Mouse (Mus musculus): Measurements from ENCODE around the gene Cdc42ep3.

Gene Cdc42ep3

DNA sequence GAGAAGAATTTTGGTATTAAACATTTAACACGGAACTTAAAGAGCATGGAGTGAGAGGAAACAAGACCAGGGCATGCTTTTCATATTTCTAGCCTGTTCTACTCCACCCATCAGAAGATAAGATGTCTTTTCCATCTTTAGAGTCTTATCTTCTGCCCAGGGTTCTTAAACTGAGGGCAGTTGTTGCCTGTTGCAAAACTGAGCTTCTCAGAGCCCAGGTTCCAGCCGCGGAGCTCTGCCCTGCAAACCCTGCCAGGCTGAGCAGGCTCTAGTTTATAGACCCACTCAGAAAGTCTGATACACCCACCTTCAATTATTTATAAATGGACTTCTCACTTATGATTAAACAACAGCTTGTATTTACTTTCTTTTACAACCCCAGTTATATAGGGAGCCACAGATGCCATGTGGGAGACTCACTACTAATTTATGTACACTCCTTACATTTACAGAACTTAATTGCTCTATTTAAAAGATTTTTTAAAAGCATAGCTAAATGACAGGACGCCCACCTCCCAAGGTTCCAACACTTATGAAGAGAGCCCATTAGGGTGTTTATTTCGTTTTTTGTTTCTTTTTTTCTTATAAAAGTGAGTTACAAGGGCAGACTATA lies 11.5 kb downstream of the Cdc42ep3 start:
- no peak for DNase-seq

DNA sequence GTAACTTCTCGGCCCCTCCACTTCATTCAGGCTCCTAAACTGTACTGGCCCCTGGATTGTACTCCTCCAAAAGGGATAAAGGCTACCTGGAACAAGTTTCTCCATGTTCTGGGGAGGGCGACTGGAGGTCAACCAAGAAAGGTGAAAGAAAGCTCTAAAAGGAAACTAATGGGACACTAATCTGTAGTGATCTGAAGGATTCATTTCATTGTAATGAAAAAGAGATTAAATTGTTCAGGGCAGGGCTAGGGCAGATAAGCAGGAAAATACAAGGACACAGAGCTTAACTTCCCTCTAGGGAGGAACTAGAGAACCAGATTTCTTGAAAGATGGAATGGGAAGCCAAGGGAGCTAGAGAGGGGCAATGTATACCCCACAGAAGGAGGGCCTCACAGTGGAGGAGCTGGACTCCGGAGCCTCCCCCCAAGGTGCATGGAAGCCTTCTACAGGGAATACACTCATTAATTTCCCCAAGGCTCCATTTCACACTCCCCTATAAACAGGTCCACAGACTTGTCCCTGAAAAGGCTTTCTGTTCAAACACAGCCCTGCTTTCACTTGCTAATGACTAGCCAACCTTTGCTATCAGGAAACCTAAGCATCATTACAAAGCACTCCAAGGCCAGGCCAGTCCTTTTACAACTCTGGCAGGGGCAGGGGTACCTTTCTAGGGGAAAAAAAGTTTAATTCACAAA lies 12.1 kb downstream of the Cdc42ep3 start:
- DNase-seq = no peak

DNA sequence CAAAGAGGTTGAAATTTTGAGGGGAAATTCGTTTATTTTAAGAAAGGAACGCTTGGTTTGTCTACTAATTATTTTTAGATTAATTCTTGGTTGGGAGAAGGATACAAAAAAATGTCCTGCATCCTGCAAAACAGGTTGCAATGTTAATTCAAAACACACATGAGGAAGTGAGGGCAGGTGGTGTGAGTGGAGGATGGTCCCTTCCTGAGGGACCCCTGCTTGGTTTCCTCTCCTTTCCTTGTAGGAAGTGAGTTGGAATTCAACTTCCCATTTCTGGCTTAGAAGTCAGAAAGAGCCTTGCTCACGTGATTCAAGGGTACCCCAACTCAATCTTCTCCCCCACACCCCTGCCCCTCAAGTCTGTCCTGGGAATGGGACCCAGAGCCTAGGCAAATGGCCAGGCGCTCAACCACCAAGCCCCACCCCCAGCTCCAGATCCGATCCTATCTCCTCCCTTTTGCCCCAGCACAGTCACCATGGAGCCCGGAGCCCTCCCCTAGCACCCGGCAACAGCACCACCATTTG lies 12.9 kb downstream of the Cdc42ep3 start:
- DNase-seq = no peak

DNA sequence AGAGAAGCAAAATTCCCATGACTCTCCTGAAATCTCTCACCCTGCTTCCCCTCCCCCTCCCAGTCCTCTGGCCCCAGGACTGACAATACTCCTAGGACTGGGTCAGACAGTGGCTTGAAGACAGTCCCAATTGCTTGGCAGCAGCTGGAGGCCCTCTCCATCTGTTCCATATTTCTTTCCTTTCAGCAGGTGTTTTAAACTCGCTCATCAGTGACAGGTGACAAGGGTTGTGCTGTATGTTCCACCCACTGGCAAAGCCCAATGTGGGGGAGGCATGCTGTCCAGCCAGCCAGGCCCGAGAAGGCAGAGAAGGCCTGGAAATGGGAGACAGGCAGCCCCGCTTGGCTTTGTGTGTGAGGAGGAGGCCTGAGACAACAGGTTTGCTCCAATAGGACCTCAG lies 17.4 kb downstream of the Cdc42ep3 start:
- no peak for DNase-seq

DNA sequence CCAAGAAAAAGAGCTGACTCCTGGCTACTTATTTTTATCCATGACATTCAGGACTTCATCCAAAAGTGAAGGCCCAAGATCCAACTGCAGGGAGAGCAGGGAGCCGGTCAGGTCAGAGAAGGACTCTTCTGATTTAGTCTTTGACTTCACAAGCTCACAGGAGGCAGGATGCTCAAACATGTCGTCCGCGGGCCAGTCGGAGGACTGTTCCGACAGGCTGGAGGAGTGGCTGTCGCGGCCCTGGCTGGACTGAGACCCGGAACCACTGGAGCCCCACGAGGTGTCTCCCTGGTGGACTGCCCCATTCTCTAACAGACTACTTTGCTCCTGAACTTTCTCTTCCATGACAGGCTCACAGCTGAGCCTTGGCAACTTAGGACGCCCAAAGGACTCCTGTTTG lies 20.2 kb downstream of the Cdc42ep3 start:
- no peak for DNase-seq

DNA sequence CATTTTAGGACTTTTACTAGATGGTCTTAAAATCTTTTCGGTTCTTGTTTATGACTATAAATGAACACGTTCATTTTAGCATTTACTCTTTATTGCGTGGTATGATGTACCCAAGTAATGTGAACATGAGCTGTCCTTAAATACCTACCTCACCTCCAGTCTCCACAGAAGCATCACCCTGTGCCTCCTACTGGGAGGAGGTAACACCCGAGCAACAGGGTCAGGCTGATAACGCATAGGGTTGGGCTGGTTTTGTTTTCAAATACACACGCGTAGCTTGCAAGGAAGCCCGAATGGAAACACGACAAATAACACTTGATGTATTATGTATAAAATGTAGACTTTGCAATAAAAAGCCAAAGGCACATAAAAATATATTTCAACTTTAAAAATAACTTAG lies 21.2 kb downstream of the Cdc42ep3 start:
- no peak for DNase-seq

DNA sequence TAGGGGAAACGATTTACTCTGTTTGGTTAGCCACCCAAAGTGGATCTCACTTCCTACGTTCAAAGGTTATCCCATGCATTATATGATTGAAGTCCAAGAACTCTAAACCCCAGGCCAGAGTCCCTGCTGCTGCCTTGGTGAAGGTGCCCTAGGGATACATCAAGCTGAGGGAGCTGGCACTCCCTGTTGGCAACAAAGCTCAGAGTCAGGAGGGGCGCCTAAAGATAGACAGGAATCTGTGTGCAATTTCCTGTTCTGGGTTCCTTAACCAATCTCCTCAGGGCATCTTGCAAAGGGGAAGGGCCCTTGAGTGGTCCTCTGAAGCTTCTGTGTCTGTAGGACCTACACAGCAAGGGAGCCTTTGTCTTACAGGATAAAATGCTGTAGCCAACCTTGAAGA lies 22.0 kb downstream of the Cdc42ep3 start:
- DNase-seq = no peak

DNA sequence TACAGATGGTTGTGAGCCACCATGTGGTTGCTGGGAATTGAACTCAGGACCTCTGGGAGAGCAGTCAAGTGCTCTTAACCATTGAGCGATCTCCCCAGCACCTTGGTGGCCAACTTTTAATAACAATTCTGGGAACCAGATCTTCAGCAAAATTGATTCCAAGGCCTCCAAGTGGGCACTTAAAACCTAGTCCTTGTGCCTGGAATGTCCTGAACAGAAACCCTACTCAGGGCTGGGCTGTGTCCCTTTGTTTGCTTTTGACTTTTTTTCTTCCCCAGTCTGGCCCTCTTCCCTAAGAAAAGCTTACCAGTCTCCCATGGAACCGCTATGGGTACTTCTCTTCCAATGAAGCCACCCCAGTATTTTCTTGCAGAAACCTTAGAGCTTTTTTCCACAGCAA lies 24.5 kb downstream of the Cdc42ep3 start:
- no peak for DNase-seq

DNA sequence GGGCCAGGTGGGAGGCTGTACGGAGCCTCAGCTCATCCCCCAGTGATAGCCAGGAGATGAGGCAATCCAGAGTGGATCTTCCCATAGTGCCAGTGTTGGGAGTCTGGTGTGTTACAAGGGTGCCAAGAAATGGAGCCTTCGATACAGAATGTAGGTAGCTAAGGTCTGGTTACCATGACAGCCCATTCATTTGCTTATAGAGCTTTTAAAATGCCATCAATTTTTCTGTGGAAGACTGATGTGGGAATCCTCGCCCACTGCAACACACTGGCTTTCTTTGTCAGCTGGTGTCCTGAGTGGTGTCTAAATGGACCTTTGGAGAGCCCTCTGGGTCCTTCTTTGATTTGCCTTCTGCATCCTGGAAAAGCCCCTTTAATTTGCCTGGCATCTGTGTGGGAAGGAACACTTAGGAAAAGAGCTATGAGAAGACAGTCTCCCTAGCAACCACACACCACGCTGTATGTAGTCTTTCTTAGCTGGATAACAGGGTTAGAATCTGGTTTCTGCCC lies 28.0 kb downstream of the Cdc42ep3 start:
- no peak for DNase-seq

DNA sequence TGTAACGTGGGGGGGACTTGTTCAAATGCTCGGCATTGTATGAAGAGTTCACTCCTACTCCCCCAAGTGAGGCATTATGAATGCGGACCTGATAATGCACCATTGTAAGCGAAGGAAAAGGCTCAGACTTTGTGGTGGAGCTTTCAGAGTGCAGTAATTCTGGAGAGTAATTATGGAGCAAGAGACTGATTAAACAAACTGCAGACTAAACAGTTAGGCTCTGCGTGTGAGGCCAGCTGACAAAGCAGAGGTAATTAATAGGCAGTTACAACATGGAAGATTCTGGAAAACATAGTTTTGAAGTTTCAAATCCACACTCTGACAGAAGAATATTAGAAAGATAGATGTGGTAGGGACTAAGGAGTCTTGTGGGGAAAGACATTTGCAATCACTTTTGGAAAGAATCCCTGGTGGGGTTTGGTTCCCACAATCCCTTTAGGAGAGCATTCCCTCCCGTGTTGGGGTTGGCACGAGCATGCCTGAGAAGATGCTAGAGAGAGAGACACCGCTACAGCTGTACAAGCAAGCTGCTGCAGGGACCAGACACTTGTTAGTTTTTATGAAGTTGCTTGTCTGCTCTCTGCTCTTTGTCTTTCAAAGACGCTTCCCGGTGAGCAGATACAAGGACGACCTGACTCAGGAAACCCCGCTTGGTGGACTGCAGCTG lies 37.7 kb downstream of the Cdc42ep3 start:
- no peak for DNase-seq

DNA sequence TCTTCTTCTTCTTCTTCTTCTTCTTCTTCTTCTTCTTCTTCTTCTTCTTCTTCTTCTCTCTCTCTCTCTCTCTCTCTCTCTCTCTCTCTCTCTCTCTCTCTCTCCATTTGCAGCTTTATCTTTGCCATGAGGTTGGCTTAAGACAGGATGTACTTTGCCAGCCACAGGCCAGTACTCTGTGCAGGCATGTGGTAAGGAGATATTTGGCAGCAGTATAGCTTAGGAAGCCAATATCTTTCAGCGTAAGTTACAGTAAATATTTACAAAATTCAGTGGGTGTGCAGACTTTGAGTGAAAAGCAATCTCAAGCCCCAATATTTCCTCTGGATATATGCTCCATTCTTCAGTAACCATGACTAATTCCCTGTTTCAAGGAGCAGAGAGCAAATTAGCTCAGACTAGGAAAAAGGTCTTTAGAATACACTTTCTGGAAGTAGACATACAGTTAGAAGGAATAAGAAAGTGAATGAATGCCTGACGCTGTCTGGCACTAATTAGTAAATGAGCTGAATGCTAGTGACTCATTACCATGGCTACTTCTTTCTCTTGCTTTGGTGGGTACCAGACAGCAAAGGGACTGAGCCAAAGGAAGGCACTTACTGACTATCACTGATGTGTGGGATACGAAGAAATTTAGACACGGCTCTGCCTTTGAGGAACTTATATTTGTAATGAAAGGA lies 39.3 kb downstream of the Cdc42ep3 start:
- no peak for DNase-seq

DNA sequence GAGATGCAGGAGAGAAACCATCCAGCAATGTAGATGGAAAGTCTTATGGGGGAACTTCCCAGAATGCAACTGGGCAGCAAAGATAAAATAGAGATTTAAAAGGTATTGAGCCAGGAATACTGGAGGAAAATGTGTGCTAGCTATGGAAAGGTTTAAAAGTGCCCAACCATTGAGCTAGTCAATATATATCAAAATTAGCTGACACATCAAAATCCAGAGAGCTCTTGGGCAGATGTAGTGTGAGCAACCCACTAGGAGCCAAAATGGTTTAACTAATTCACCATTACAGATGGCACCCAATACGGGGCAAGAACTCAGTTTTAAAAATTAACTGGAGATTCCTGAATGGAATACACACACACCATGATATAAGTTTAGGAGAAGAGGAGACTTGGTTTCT lies 44.4 kb downstream of the Cdc42ep3 start:
- no peak for DNase-seq

DNA sequence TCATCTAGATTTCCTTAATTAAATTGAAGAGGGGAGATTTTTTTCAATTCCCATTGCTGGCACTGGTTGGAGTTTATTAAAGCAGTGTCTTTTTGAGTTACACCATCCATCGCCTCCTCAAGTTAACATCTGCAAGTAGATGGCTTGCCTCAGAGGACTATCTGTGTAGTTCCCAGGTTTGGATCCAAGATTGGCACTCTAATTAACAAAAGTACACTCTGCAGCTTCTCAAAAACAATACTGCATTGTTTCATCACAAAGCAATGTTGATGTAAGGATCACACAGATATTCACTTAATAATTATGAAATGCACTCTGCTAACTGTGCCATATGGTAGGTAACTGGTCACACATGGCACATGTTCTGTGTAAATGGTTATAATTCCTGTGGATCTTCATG lies 45.4 kb downstream of the Cdc42ep3 start:
- no peak for DNase-seq

DNA sequence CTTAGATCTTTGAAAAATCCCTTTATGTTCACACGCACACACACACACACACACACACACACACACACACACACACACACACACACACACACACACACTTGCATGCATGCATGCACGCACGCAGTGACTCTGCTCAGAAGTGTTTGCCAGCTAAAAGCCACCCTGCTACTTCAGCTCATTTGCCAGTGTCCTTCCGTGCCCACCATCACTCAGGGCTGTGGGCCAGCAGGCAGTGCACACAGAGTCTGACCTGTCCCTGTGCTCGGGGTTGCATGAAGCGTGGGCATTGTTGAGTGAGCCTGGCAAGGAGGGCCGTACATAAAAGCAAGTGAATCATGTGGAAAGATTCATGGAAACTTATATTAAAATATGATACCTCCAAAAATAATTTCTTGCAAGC lies 49.2 kb downstream of the Cdc42ep3 start:
- no peak for DNase-seq

DNA sequence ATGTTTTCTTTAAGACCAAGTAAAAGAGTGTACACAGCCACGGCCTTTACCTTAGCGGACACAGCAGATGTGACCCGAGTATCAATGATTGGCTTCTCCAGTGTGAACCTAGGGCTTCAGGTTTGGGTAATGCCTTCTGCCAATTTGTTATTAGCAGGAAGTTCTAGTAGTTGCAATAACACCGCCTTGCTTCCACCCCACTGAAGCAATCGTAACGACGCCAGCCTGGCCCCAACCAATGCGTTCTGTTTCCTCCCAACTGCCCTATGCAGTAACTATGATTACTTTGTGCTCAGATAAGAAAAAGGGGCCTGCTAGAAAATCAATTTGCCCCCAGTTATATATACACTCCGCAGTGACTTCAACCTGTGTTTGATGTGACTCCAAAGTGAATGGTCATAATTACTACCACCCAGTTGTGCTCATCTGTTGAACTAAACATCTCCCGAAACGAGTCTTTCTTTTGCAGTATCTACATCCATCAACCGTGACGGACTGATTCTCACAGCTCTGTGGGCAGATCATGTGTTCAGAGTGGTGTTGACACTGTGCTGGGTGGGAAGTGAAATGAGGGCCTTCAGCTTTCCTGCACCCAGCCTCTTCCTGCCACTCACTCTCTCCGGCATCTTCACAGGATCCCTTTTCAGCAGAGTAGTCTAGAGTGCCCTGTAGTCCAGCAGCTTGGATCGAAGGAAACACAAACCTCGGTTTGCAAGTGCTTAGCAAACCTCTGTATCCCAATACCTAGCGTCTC lies 51.0 kb downstream of the Cdc42ep3 start:
- no peak for DNase-seq

DNA sequence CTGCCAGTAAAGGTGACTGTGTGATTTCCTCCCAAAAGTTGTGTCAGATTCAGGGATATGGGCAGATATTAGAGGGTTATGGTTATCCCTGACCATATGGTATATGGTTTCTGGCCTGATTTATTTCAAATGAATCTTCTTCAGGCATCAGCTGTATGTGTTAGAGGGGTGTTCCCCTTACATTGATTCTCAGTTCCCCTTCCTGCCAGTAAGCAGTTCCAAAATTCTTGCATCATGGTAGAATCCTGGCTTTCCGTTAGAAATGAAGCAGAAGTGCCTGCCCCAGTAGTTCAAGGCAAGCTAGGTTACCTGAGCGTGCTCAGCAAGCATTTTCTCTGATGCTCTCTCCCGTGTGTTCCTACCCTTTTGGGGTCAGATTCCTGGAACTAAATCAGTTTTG lies 51.7 kb downstream of the Cdc42ep3 start:
- DNase-seq = no peak

DNA sequence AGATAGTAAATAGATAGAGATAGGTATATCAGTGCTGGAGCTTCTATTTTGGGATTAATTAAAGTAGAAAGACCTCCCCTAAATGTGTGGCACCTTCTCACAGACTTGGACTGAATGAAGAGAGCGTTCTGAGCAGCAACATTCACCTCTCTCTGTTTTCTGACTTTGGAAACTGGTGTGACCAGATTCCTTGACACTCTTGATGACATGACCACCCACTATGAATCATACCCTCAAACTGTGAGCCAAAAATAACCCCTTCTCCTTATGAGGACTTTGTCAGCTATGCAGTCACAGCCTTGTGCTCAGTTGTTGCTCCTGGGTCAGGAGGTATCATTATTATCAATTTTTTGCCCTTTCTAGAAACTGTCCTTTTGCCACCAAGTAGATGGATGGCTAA lies 55.0 kb downstream of the Cdc42ep3 start:
- DNase-seq = no peak

DNA sequence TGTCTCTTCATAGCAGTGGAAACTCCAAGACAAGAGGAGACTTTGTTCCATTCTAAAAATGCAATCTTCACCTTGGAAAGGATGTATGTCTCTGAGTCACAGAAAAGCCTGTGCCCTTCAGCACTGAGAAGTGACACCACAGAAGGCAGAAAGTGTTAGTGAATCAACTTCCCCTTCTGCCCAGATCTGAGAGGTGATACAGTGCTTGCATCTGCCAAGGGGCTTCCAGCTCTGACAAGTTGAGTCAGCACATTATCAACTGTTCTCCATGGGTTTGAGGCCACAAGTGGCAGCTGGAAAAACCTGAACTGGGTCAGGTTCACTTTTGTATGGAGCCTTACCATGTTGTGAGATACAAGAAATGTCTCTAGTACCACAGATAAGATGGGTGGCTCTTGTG lies 55.9 kb downstream of the Cdc42ep3 start:
- DNase-seq = no peak

DNA sequence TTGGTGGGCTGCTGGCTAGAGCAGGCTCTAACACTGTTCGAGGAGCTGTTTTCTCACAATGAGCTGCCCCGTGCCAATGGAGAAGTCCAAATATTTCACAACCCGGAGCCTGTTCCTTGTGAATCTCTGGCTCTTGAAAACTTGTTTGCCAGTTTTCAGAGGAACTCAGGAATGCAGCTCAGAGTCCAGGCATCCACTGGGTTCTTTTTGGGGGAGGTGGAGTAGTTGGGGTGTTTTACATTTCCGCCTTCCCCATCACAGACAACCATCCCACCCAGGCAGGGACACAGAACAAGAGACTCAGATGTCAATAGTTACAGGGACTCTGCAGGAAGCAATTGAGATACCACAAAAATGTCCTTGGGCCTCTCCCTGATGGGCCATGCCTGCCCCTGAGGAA lies 59.0 kb downstream of the Cdc42ep3 start:
- DNase-seq = no peak

DNA sequence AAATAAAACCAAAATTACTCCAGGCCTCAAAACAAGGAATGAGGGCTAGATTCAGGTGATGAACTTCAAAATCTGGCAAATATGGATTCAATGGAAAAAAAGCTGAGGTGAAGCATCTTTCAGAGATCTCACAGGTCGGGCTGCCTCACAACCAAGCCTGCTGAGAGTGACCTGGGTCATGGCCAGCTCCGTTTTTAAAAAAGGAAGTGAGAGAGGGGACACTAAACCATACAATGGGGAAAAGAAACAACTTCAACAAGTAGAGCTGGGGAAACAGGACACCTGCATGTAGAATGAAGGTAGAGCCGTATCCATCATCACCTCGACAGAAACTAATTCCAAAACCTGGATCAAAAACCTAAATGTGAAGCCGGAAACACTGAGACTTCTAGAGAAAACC lies 63.2 kb downstream of the Cdc42ep3 start:
- no peak for DNase-seq

DNA sequence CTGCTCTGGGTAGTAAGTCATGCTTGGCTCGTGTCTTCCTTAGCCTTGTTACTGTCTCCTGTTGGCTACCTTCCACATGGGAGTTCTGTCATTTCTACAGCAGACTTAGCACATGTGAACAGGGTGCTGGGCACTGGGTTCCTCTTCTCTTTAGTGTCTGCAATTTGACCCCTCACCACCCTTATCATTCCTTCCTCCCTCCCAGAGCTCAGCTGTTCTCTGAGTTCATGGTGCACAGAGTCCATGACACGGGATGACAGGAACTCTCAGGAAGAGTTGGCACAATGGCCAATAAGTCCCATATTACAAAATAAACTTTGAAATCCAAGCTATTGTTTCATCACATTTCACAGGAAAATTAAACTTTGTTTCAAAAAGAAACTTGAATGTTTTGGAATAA lies 64.2 kb downstream of the Cdc42ep3 start:
- DNase-seq = no peak

DNA sequence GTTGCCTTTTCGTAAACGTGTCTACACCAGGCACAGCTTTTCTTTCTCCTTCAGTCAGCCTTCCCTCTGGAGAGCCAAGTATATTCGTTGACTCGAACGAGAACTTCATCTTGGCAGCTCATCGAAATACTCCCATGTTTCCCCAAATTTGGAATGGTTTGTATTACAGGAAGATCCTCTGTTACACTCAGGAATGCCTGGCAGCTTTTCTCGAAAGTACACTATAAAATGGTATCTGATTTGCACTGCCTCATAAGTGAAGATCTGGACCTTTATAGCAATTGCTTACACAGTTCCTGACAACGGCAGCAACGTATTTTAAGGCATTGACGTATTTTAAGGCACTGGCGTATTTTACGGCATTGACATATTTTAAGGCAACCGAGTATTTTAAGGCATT lies 67.6 kb downstream of the Cdc42ep3 start:
- no peak for DNase-seq

Measured in cerebellum, adult 8-10 months (tissue).